Mouse (Mus musculus): Measurements from ENCODE around the gene Gtf3c1. TPM values are rescaled to one million over a fixed set of nuclear protein-coding genes. Genes with fewer than 3 reads are reported as not detected.

The Gtf3c1 gene
- total and polyA plus RNA-seq, 3 experiments: 36.8 to 151 (median 74.1) TPM

DNA sequence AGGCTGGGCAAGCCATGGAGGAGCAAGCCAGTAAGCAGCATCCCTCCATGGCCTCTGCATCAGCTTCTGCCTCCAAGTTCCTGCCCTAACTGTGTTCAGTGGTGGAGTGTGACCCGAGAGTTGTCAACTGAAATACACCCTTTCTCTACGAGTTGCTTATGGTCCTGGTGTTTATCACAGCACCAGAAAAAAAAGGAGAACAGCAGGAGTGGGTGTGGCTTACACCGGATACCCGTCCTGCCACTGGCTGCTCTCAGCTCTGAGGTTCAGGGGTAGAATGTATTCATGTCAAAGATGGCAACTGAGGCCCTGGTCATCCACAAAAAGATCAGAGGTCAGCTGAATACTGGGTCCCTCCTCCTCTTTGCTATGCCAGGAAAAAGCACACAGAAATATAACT lies 87.5 kb downstream of the Gtf3c1 start:
- no peak for ATAC-seq (ENCODE audit: extremely low read depth, insufficient number of reproducible peaks, low FRiP score, poor library complexity, severe bottlenecking)
- H3K27me3 ChIP-seq (ENCODE audit: insufficient read depth, low read length): peaks cover 63% of the 10 kb centered on the region
- no peak for DNase-seq (ENCODE audit: low spot score)
- H3K4me3 ChIP-seq (ENCODE audit: low read depth, low read length): no peak overlapping the region
- no peaks in the 10 kb centered on the region for H3K9me3 ChIP-seq (replicated peaks)
- no peak for TF ChIP-seq GATA1 (IDR thresholded peaks at IDR 0.05; ENCODE audit: borderline replicate concordance, low read length)
- TF ChIP-seq GATA2 (IDR thresholded peaks at IDR 0.05; ENCODE audit: borderline replicate concordance, low read depth, low read length): no peak
- TF ChIP-seq CTCF (IDR thresholded peaks at IDR 0.05; ENCODE audit: low read depth, low read length): no peak
- TF ChIP-seq TAL1 (conservative IDR thresholded peaks at IDR 0.05; ENCODE audit: low read depth, low read length): no peak
- no peak for TF ChIP-seq POLR2AphosphoS5 (IDR thresholded peaks at IDR 0.05; ENCODE audit: insufficient replicate concordance, low read depth, low read length)
- H3K4me1 ChIP-seq (ENCODE audit: insufficient read depth, low read depth, low read length): peaks cover 2% of the 10 kb centered on the region; the same call in 1 of the 2 replicates
- H3K36me3 ChIP-seq (replicated peaks): no peaks in the 10 kb centered on the region

DNA sequence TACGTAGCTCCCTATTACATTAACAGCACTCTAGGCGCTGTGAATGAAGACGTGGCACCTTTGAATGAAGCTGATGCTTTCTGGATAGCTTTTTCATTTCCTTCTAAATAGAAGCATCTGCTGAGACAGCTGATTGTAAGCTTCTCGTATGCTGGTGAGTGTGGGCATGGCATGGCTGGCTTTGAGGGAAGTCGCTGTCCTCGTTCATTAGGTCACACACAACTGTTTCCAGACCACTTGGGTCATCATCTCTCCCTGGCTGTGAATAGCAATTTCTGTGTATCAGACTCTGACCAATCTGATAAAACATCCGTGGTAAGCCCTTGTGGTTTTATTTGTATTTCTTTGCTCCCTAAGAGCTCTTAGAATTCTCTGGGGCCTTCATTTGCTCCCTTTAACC lies 89.6 kb downstream of the Gtf3c1 start:
- H3K4me3 ChIP-seq (ENCODE audit: low read depth, low read length): no peak overlapping the region
- H3K4me1 ChIP-seq (ENCODE audit: insufficient read depth, low read depth, low read length): peaks cover 2% of the 10 kb centered on the region; the same call in 1 of the 2 replicates
- no peaks in the 10 kb centered on the region for H3K9me3 ChIP-seq (replicated peaks)
- peaks cover 62% of the 10 kb centered on the region for H3K27me3 ChIP-seq (ENCODE audit: insufficient read depth, low read length)
- H3K36me3 ChIP-seq (replicated peaks): no peaks in the 10 kb centered on the region
- ATAC-seq (ENCODE audit: extremely low read depth, insufficient number of reproducible peaks, low FRiP score, poor library complexity, severe bottlenecking): no peak
- TF ChIP-seq GATA1 (IDR thresholded peaks at IDR 0.05; ENCODE audit: borderline replicate concordance, low read length): no peak
- no peak for TF ChIP-seq GATA2 (IDR thresholded peaks at IDR 0.05; ENCODE audit: borderline replicate concordance, low read depth, low read length)
- TF ChIP-seq POLR2AphosphoS5 (IDR thresholded peaks at IDR 0.05; ENCODE audit: insufficient replicate concordance, low read depth, low read length): no peak
- no peak for TF ChIP-seq CTCF (IDR thresholded peaks at IDR 0.05; ENCODE audit: low read depth, low read length)
- TF ChIP-seq TAL1 (conservative IDR thresholded peaks at IDR 0.05; ENCODE audit: low read depth, low read length): no peak
- no peak for DNase-seq (ENCODE audit: low spot score)

DNA sequence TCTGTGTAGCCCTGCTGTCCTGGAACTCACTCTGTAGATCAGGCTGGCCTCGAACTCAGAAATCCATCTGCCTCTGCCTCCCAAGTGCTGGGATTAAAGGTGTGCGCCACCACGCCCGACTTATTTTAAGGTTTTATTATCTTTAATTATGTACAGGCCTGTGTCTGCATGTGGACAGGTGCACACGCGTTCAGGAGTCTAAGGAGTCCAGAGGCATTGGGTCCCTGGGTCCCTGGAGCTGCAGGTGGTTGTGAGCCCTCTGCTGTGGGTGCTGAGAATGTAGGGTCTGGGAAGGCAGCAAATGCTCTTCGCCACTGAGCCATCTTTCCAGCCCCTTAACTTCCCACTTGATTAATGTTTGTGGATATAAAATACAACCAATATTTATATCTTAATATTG lies 92.1 kb downstream of the Gtf3c1 start:
- ATAC-seq (ENCODE audit: extremely low read depth, insufficient number of reproducible peaks, low FRiP score, poor library complexity, severe bottlenecking) (no peak), DNase-seq (ENCODE audit: low spot score) (no peak)
- Histone ChIP-seq H3K27me3 (ENCODE audit: insufficient read depth, low read length) (peaks cover 46% of the 10 kb centered on the region), H3K4me1 (ENCODE audit: insufficient read depth, low read depth, low read length) (no peaks in the 10 kb centered on the region), H3K36me3 (replicated peaks) (no peaks in the 10 kb centered on the region), H3K4me3 (ENCODE audit: low read depth, low read length) (no peak overlapping the region), H3K9me3 (replicated peaks) (no peaks in the 10 kb centered on the region)
- TF ChIP-seq TAL1 (conservative IDR thresholded peaks at IDR 0.05; ENCODE audit: low read depth, low read length) (no peak), CTCF (IDR thresholded peaks at IDR 0.05; ENCODE audit: low read depth, low read length) (no peak), GATA2 (IDR thresholded peaks at IDR 0.05; ENCODE audit: borderline replicate concordance, low read depth, low read length) (no peak), POLR2AphosphoS5 (IDR thresholded peaks at IDR 0.05; ENCODE audit: insufficient replicate concordance, low read depth, low read length) (no peak), GATA1 (IDR thresholded peaks at IDR 0.05; ENCODE audit: borderline replicate concordance, low read length) (no peak)

DNA sequence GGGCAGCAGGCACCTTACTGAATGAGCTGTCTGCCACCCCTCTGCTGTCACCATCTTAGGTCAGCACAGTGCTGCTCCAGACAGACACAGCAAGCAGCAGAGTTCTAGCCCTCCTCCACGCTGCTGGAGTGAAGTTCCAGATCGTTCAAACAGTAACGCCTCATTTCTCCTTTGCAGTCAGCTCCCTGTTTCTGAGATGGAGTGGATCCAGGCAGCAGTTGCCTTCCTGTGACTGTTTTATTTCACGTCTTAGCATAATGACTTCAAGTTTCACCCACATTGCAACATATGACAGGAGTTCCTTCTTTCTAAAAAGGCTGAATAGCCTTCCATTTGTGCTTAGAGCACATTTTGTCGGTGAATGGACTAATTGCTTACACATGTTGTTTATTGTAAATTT lies 94.0 kb downstream of the Gtf3c1 start:
- no peak overlapping the region for H3K4me3 ChIP-seq (ENCODE audit: low read depth, low read length)
- H3K36me3 ChIP-seq (replicated peaks): no peaks in the 10 kb centered on the region
- no peaks in the 10 kb centered on the region for H3K4me1 ChIP-seq (ENCODE audit: insufficient read depth, low read depth, low read length)
- H3K9me3 ChIP-seq (replicated peaks): no peaks in the 10 kb centered on the region
- TF ChIP-seq CTCF (IDR thresholded peaks at IDR 0.05; ENCODE audit: low read depth, low read length) (no peak), POLR2AphosphoS5 (IDR thresholded peaks at IDR 0.05; ENCODE audit: insufficient replicate concordance, low read depth, low read length) (no peak), GATA2 (IDR thresholded peaks at IDR 0.05; ENCODE audit: borderline replicate concordance, low read depth, low read length) (no peak), GATA1 (IDR thresholded peaks at IDR 0.05; ENCODE audit: borderline replicate concordance, low read length) (no peak), TAL1 (conservative IDR thresholded peaks at IDR 0.05; ENCODE audit: low read depth, low read length) (no peak)
- DNase-seq (ENCODE audit: low spot score) (no peak), ATAC-seq (ENCODE audit: extremely low read depth, insufficient number of reproducible peaks, low FRiP score, poor library complexity, severe bottlenecking) (no peak)
- H3K27me3 ChIP-seq (ENCODE audit: insufficient read depth, low read length): peaks cover 41% of the 10 kb centered on the region

DNA sequence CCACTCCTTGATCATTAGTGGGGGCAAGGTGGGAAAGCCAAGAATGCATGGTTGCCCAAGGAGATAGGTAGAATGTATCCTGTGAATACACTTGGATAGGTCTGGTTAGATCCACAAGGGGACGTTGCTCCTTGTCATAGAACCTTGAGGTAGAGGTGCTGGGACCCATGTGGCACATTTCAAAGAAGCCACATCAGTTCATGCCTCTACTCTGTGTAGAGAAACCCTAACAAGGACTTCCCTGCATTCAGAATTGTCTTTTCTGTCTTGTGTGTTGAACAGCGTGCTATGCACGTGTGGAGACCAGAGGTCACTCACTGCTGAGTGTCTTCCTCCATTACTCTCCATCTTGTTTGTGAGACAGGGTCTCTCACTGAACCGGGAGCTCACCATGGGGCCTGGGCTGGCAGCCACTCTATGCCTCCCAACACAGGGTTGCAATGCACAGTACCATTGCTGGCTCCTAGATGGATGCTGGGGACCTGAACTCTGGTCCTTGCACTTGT lies 99.3 kb downstream of the Gtf3c1 start:
- H3K36me3 ChIP-seq (replicated peaks): no peaks in the 10 kb centered on the region
- TF ChIP-seq TAL1 (conservative IDR thresholded peaks at IDR 0.05; ENCODE audit: low read depth, low read length): no peak
- no peak for TF ChIP-seq GATA1 (IDR thresholded peaks at IDR 0.05; ENCODE audit: borderline replicate concordance, low read length)
- TF ChIP-seq CTCF (IDR thresholded peaks at IDR 0.05; ENCODE audit: low read depth, low read length): no peak
- TF ChIP-seq GATA2 (IDR thresholded peaks at IDR 0.05; ENCODE audit: borderline replicate concordance, low read depth, low read length): no peak
- no peak for TF ChIP-seq POLR2AphosphoS5 (IDR thresholded peaks at IDR 0.05; ENCODE audit: insufficient replicate concordance, low read depth, low read length)
- peaks cover 59% of the 10 kb centered on the region for H3K27me3 ChIP-seq (ENCODE audit: insufficient read depth, low read length)
- peaks cover 11% of the 10 kb centered on the region for H3K4me1 ChIP-seq (ENCODE audit: insufficient read depth, low read depth, low read length)
- H3K4me3 ChIP-seq (ENCODE audit: low read depth, low read length): no peak overlapping the region
- ATAC-seq (ENCODE audit: extremely low read depth, insufficient number of reproducible peaks, low FRiP score, poor library complexity, severe bottlenecking) (no peak), DNase-seq (ENCODE audit: low spot score) (no peak)
- H3K9me3 ChIP-seq (replicated peaks): no peaks in the 10 kb centered on the region

DNA sequence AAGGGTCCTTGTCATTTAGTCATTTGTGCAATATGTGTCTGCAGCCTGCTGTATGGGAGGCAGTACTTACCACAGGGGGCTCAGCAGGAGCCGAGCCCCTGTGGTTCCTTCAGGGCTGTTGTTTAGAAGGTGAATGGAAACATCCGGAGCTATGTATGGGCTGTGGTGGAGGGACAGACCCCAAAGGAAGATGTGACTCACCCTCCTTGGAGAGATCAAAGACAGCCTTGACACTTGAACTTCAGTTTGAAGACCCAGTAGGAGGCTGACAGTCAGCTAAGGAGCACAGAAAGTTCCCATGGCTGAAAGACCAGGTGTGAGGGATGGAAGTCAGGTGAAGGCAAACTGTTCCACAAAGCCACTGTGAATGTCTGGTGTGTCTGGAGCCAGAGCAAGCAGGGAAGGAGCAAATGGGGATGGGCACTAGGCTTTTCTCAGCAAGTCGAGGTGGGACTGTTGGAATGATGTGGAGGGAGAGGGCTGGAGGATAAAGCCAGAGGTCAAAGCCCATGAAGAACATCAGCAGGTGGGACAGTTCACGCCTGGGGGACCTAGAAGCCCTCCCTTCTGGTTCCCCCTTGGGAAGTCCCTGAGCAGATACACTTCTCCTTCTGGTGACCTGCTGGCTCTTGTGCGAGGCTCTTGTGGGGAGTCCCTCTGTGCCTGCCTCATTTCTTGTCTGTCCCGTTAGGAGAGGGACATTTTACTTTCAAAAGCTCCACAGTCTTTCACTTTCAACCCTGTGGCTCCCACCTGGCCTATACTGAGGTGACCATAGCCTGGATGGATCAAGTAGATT lies 100.0 kb downstream of the Gtf3c1 start:
- TF ChIP-seq CTCF (IDR thresholded peaks at IDR 0.05; ENCODE audit: low read depth, low read length) (no peak), TAL1 (conservative IDR thresholded peaks at IDR 0.05; ENCODE audit: low read depth, low read length) (no peak), GATA2 (IDR thresholded peaks at IDR 0.05; ENCODE audit: borderline replicate concordance, low read depth, low read length) (no peak), POLR2AphosphoS5 (IDR thresholded peaks at IDR 0.05; ENCODE audit: insufficient replicate concordance, low read depth, low read length) (no peak), GATA1 (IDR thresholded peaks at IDR 0.05; ENCODE audit: borderline replicate concordance, low read length) (no peak)
- Histone ChIP-seq H3K36me3 (replicated peaks) (no peaks in the 10 kb centered on the region), H3K4me3 (ENCODE audit: low read depth, low read length) (no peak overlapping the region)

More for the DNA sequence above, 100.0 kb downstream of the Gtf3c1 start:
- no peak for DNase-seq (ENCODE audit: low spot score)
- ATAC-seq (ENCODE audit: extremely low read depth, insufficient number of reproducible peaks, low FRiP score, poor library complexity, severe bottlenecking): no peak
- Histone ChIP-seq H3K9me3 (replicated peaks) (no peaks in the 10 kb centered on the region), H3K4me1 (ENCODE audit: insufficient read depth, low read depth, low read length) (peaks cover 17% of the 10 kb centered on the region), H3K27me3 (ENCODE audit: insufficient read depth, low read length) (peaks cover 65% of the 10 kb centered on the region)

Measured in G1E (cell line).